Mouse (Mus musculus): ENCODE data around the gene Pla2g7. TPM values are rescaled to one million over a fixed set of nuclear protein-coding genes. Genes with fewer than 3 reads are reported as not detected.

Gene Pla2g7
- polyA plus RNA-seq, 1 experiment: 13.5 TPM

DNA sequence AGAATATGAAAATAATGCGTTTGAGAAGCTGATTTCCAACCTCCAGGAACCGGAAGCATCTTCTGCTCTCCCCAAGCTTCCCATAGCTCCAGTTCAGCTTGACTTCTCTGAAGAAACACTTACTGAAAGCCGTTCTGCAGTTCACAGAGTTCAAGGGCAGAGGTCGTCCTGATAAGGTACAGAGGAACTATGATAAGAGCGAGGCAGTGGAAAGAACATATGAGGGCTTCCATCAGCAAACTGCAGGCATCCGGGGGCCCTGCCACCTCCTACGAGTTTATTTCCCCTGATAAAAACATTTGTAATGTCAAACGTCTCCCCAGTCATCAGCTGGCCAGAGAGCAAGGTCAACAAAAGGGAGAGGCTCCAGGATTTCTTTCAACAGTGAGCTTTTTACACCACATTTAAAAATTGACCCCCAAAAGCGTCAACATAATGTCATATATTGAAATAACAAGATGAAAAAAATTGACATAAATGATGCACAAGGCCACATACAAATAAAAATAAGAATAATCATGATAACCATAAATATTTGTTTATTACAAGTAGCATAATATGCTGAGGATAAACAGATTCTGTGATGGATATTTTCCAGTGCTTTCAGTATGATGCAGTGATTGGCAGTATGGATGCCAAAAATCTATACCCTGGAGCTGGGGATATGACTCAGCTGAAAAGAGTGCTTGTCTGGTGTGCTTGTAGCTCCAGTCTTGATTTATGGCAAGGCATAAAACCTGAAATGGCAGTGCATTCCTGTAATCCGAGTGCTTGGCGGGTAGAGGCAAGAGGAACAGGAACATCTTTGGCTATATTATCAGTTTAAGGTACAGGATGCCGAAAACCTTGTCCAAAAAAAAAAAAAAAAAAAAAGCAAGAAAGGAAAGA lies 13.1 kb upstream of the Pla2g7 start:
- no peaks in the 10 kb centered on the region for H3K36me3 ChIP-seq (ENCODE audit: control insufficient read depth, insufficient read depth, low read length, poor library complexity, severe bottlenecking)
- no peaks in the 10 kb centered on the region for H3K9me3 ChIP-seq (replicated peaks; ENCODE audit: control insufficient read depth, insufficient read depth, low read length, poor library complexity, severe bottlenecking)
- no peaks in the 10 kb centered on the region for H3K27me3 ChIP-seq (ENCODE audit: control insufficient read depth, insufficient read depth, low read length, poor library complexity, severe bottlenecking)

DNA sequence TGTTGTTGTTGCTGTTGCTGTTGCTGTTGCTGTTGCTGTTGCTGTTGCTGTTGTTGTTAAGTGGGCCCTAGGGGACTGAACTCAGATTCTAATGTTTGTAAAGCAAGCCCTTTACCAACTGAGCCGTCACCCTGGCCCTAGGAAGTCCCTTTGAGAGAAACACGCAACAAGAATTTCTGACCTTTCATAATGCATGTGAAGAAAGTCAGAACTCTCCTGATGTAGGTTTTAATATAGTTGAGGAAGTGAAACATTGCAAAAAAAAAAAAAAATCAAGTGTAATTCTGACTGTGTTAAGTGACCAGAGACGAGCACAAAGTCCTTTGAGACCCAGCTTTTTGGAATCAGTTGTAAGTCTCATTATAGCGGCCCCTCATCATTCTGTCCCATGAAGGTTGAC lies 10.8 kb upstream of the Pla2g7 start:
- no peak overlapping the region for H3K27ac ChIP-seq (ENCODE audit: insufficient read depth, low read length)
- TF ChIP-seq POLR2A (IDR thresholded peaks at IDR 0.05; ENCODE audit: insufficient read depth, low read length) (no peak), CTCF (IDR thresholded peaks at IDR 0.05; ENCODE audit: low read depth, low read length) (no peak), EP300 (IDR thresholded peaks at IDR 0.05; ENCODE audit: insufficient read depth, low read depth, low read length) (no peak)
- H3K4me1 ChIP-seq (ENCODE audit: control insufficient read depth, insufficient read depth, low read length): peaks cover 5% of the 10 kb centered on the region
- no peak overlapping the region for H3K4me3 ChIP-seq (ENCODE audit: low read depth, low read length)
- no peaks in the 10 kb centered on the region for H3K27me3 ChIP-seq (ENCODE audit: control insufficient read depth, insufficient read depth, low read length, poor library complexity, severe bottlenecking)
- no peak overlapping the region for H3K9ac ChIP-seq (ENCODE audit: low read depth, poor library complexity, severe bottlenecking)
- H3K9me3 ChIP-seq (replicated peaks; ENCODE audit: control insufficient read depth, insufficient read depth, low read length, poor library complexity, severe bottlenecking): no peaks in the 10 kb centered on the region
- H3K36me3 ChIP-seq (ENCODE audit: control insufficient read depth, insufficient read depth, low read length, poor library complexity, severe bottlenecking): no peaks in the 10 kb centered on the region

More for the DNA sequence above, 13.1 kb upstream of the Pla2g7 start:
- Histone ChIP-seq H3K9ac (ENCODE audit: low read depth, poor library complexity, severe bottlenecking) (no peak overlapping the region), H3K4me1 (ENCODE audit: control insufficient read depth, insufficient read depth, low read length) (peaks cover 5% of the 10 kb centered on the region), H3K27ac (ENCODE audit: insufficient read depth, low read length) (no peak overlapping the region), H3K4me3 (ENCODE audit: low read depth, low read length) (no peak overlapping the region)
- TF ChIP-seq EP300 (IDR thresholded peaks at IDR 0.05; ENCODE audit: insufficient read depth, low read depth, low read length) (no peak), POLR2A (IDR thresholded peaks at IDR 0.05; ENCODE audit: insufficient read depth, low read length) (no peak), CTCF (IDR thresholded peaks at IDR 0.05; ENCODE audit: low read depth, low read length) (no peak)

DNA sequence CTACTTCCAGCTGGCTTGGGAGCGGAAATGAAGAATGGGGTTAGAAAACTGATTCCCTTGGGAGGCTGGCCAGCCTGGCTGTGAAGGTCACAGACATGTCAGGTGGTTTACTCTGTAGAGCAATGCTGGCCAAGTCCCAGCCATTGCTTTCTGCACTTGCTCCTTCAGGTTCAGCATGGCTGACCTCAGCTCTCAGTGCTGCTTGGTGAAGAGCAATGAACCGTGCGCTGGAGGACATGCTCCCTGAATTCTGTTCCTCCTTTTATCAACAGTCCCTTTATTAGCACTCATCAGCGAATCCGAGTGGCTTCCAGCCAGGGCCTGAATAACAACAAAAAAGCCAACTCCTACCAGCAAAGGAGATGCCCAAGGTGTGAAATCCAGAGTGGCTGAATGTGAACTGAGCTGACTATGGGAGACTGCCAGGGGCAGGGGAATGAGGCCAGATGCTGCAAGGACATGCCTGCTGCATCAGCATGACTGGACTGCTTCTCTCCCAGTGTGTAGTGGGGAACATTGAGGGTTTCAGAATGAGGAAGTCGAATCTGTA lies 10.3 kb upstream of the Pla2g7 start:
- H3K36me3 ChIP-seq (ENCODE audit: control insufficient read depth, insufficient read depth, low read length, poor library complexity, severe bottlenecking): no peaks in the 10 kb centered on the region
- TF ChIP-seq CTCF (IDR thresholded peaks at IDR 0.05; ENCODE audit: low read depth, low read length) (no peak), EP300 (IDR thresholded peaks at IDR 0.05; ENCODE audit: insufficient read depth, low read depth, low read length) (no peak), POLR2A (IDR thresholded peaks at IDR 0.05; ENCODE audit: insufficient read depth, low read length) (no peak)
- no peaks in the 10 kb centered on the region for H3K27me3 ChIP-seq (ENCODE audit: control insufficient read depth, insufficient read depth, low read length, poor library complexity, severe bottlenecking)
- H3K27ac ChIP-seq (ENCODE audit: insufficient read depth, low read length): 0 out of 2 replicates have a peak overlapping the region, but pooled peaks have one; percentile 6
- peaks cover 5% of the 10 kb centered on the region; the same call in 1 of the 2 replicates for H3K9me3 ChIP-seq (replicated peaks; ENCODE audit: control insufficient read depth, insufficient read depth, low read length, poor library complexity, severe bottlenecking)
- no peak overlapping the region for H3K4me3 ChIP-seq (ENCODE audit: low read depth, low read length)
- no peak overlapping the region for H3K9ac ChIP-seq (ENCODE audit: low read depth, poor library complexity, severe bottlenecking)
- H3K4me1 ChIP-seq (ENCODE audit: control insufficient read depth, insufficient read depth, low read length): peaks cover 5% of the 10 kb centered on the region

DNA sequence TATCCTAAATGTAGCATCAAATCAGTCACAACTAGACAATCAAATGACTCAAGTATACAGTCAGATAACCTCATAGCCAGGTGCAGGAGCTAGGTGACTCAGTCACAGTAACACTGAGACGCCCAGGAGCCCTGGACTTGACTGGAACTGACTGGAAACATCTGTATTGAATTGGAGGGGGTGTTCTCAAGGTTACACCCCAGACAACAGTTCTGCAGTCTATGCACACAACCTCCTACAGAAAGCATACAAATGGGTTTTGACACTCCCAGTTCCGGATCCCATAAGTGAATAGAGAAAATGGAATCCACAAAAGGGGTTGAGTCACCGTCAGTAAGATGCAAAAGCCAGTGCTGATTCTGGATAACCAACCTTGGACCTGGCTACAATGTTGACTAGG lies 9.2 kb upstream of the Pla2g7 start:
- TF ChIP-seq EP300 (IDR thresholded peaks at IDR 0.05; ENCODE audit: insufficient read depth, low read depth, low read length): peak; percentile 60; the same call in 1 of the 2 replicates
- TF ChIP-seq POLR2A (IDR thresholded peaks at IDR 0.05; ENCODE audit: insufficient read depth, low read length): no peak
- Histone ChIP-seq H3K9ac (ENCODE audit: low read depth, poor library complexity, severe bottlenecking) (no peak overlapping the region), H3K4me3 (ENCODE audit: low read depth, low read length) (no peak overlapping the region), H3K27ac (ENCODE audit: insufficient read depth, low read length) (peak overlapping the region; percentile 49; the same call in 1 of the 2 replicates), H3K36me3 (ENCODE audit: control insufficient read depth, insufficient read depth, low read length, poor library complexity, severe bottlenecking) (no peaks in the 10 kb centered on the region), H3K27me3 (ENCODE audit: control insufficient read depth, insufficient read depth, low read length, poor library complexity, severe bottlenecking) (no peaks in the 10 kb centered on the region), H3K9me3 (replicated peaks; ENCODE audit: control insufficient read depth, insufficient read depth, low read length, poor library complexity, severe bottlenecking) (peaks cover 5% of the 10 kb centered on the region; the same call in 1 of the 2 replicates), H3K4me1 (ENCODE audit: control insufficient read depth, insufficient read depth, low read length) (peaks cover 5% of the 10 kb centered on the region)

DNA sequence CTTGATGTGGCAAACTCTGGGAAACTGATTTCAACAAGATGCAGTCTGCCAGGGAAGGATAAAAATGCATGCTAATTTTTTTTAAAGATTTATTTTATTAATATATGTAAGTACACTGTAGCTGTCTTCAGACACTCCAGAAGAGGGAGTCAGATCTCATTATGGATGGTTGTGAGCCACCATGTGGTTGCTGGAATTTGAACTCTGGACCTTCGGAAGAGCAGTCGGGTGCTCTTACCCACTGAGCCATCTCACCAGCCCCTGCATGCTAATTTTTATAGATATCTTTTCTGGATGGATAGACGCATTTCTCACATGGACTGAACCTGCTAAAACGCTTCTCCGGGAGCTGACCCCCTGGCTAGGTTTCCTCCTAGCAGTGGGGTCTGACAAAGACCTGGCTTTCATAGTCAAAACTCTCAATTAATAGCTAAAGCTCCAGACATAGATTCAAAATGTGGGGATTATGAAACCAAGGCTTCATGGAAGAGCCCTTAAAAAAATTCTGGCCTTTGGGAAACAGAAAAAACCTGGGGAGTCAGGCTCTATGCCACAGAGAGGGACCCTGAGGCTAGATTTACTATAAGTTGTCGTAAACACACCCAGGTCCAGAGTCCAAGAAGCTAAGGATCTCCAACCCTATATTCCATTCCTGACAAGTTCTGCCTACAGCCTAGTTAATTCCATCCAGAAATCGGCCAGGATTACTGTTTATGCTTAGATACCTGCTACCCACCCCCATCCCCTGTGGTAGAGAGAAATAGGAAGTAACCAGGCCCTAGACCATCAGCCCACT lies 4.5 kb upstream of the Pla2g7 start:
- no peak overlapping the region for H3K4me3 ChIP-seq (ENCODE audit: low read depth, low read length)
- no peak overlapping the region for H3K9ac ChIP-seq (ENCODE audit: low read depth, poor library complexity, severe bottlenecking)
- no peaks in the 10 kb centered on the region for H3K4me1 ChIP-seq (ENCODE audit: control insufficient read depth, insufficient read depth, low read length)
- no peaks in the 10 kb centered on the region for H3K27me3 ChIP-seq (ENCODE audit: control insufficient read depth, insufficient read depth, low read length, poor library complexity, severe bottlenecking)
- peaks cover 5% of the 10 kb centered on the region; the same call in 1 of the 2 replicates for H3K9me3 ChIP-seq (replicated peaks; ENCODE audit: control insufficient read depth, insufficient read depth, low read length, poor library complexity, severe bottlenecking)
- no peaks in the 10 kb centered on the region for H3K36me3 ChIP-seq (ENCODE audit: control insufficient read depth, insufficient read depth, low read length, poor library complexity, severe bottlenecking)
- H3K27ac ChIP-seq (ENCODE audit: insufficient read depth, low read length): no peak overlapping the region
- TF ChIP-seq POLR2A (IDR thresholded peaks at IDR 0.05; ENCODE audit: insufficient read depth, low read length) (no peak), EP300 (IDR thresholded peaks at IDR 0.05; ENCODE audit: insufficient read depth, low read depth, low read length) (no peak), CTCF (IDR thresholded peaks at IDR 0.05; ENCODE audit: low read depth, low read length) (no peak)
